Mouse (Mus musculus): ENCODE data around the gene Pikfyve. TPM values are rescaled to one million over a fixed set of nuclear protein-coding genes. Genes with fewer than 3 reads are reported as not detected.

Gene Pikfyve
- total RNA-seq, 2 experiments from 2014 or later: 40.6 to 43.2 TPM

GRCm38 (mm10) chr1:65281756-65282155, 95.3 kb downstream of the Pikfyve start, which contains the start of gene Pth2r:
Gene Pth2r, plus strand, starts transcription at chr1:65282056.
- intact Hi-C loops (cut with DNase I): loop anchor here (2.0 kb wide), 1 partner anchor 819 kb away; no protein-coding TSS in a partner anchor
- no peak for DNase-seq (ENCODE audit: low spot score in 2 of 2)

- DNase-seq (ENCODE audit: low spot score in 2 of 2): peak; percentile 74 to 77
- intact Hi-C loops (cut with DNase I): loop anchor here (2.0 kb wide), 1 partner anchor 818 kb away; no protein-coding TSS in a partner anchor
Observed at GRCm38 (mm10) chr1:65282766-65283165, 96.3 kb downstream of the Pikfyve start.

- intact Hi-C loops (cut with DNase I): no loop called here
- no peak for DNase-seq (ENCODE audit: low spot score in 2 of 2)
Observed at GRCm38 (mm10) chr1:65308476-65308875, 122.0 kb downstream of the Pikfyve start.

GRCm38 (mm10) chr1:65311214-65311933, 124.9 kb downstream of the Pikfyve start:
- intact Hi-C loops (cut with DNase I): loop anchor here (10.0 kb wide), 1 partner anchor 343 kb away; no protein-coding TSS in a partner anchor
- DNase-seq (ENCODE audit: low spot score in 2 of 2): no peak

GRCm38 (mm10) chr1:65312118-65312517, 125.6 kb downstream of the Pikfyve start:
- peak; percentile 65 to 80 for DNase-seq (ENCODE audit: low spot score in 2 of 2)
- intact Hi-C loops (cut with DNase I): loop anchor here (2.0 to 10.0 kb wide), 2 partner anchors 343 to 787 kb away; no protein-coding TSS in a partner anchor

GRCm38 (mm10) chr1:65312896-65313295, 126.4 kb downstream of the Pikfyve start:
- intact Hi-C loops (cut with DNase I): loop anchor here (2.0 to 10.0 kb wide), 2 partner anchors 342 to 786 kb away; no protein-coding TSS in a partner anchor
- DNase-seq (ENCODE audit: low spot score in 2 of 2): no peak

GRCm38 (mm10) chr1:65314054-65315021, 127.9 kb downstream of the Pikfyve start:
- DNase-seq (ENCODE audit: low spot score in 2 of 2): no peak
- intact Hi-C loops (cut with DNase I): loop anchor here (10.0 kb wide), 1 partner anchor 340 kb away; no protein-coding TSS in a partner anchor

GRCm38 (mm10) chr1:65315022-65315407, 128.5 kb downstream of the Pikfyve start:
- no peak for DNase-seq (ENCODE audit: low spot score in 2 of 2)
- intact Hi-C loops (cut with DNase I): loop anchor here (10.0 kb wide), 1 partner anchor 340 kb away; no protein-coding TSS in a partner anchor

Other genes starting within 250 kb of the Pikfyve start
- 10 to 100 TPM; 29.5 to 30.0 TPM for gene Plekhm3, start 229.9 kb upstream of the Pikfyve start, total RNA-seq (2021)
- not detected for gene Akr1cl, start 153.9 kb upstream of the Pikfyve start, total RNA-seq (2021)
- gene Cryge, start 135.5 kb upstream of the Pikfyve start, total RNA-seq (2021): not detected
- gene Crygd, start 123.2 kb upstream of the Pikfyve start, total RNA-seq (2021): not detected
- gene Crygc, start 113.0 kb upstream of the Pikfyve start, total RNA-seq (2021): not detected
- not detected for gene Crygb, start 104.4 kb upstream of the Pikfyve start, total RNA-seq (2021)
- 1 to 10 TPM; 1.4 to 1.6 TPM for gene Cryga, start 83.3 kb upstream of the Pikfyve start, total RNA-seq (2021)
- gene Gm28845, start 67.1 kb upstream of the Pikfyve start, total RNA-seq (2021): not detected
- gene D630023F18Rik, start 63.5 kb upstream of the Pikfyve start, total RNA-seq (2021): 10 to 100 TPM; 10.5 to 15.8 TPM
- gene Idh1, start 183 bp upstream of the Pikfyve start, total RNA-seq (2021): 10 to 100 TPM; 52.8 to 67.6 TPM
- gene Pth2r, start 95.4 kb downstream of the Pikfyve start, total RNA-seq (2021): 1 to 10 TPM; 3.4 to 3.7 TPM

Data from left cerebral cortex, postnatal 14 days (tissue).